Mouse (Mus musculus) heart, adult 2 months (tissue): Measurements from ENCODE around the gene Eef1e1.

Source experiments
- CTCF ChIP-seq: fragments of 200-600 bp; IDR thresholded peaks from 2 replicates; pipeline ENCODE4 v1.8.1; 2022; ENCODE audit warnings: antibody characterized with exemption, mild to moderate bottlenecking, moderate library complexity
- POLR2A ChIP-seq: fragments of 200-500 bp; IDR thresholded peaks from 2 replicates; pipeline ENCODE4 v1.6.1; 2011; ENCODE audit warnings: mild to moderate bottlenecking, low read depth, low read length, control low read depth; ENCODE audit not compliant: insufficient read depth

DNA sequence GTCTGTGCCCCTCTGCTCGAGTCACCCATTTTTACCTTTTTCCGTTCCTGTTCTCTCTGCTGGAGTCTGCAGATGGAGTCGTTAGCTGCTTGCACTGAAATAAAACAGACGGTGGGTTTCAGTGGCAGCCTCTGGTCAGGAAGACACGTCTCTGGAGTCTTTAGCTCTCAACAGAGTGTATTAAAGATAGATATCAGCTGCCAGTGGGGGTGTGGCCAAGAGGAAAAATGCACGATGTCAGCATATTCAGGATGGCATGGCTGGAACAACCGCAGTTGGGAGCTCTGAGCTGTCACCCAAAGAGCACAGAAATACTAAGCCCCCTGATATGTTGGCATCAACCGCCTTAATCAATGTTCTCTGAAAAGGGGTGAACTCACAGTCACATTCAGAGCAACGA, 46.2 kb downstream of the Eef1e1 start:
- TF ChIP-seq CTCF (no peak), POLR2A (no peak)
